Mouse (Mus musculus): Measurements from ENCODE around the gene Gm3594.
"Not testable (repeated sequence)": the region's sequence is repeated elsewhere in the genome, so short reads cannot be mapped to it uniquely, and the experiment has no call there.

Gm3594 gene

DNA sequence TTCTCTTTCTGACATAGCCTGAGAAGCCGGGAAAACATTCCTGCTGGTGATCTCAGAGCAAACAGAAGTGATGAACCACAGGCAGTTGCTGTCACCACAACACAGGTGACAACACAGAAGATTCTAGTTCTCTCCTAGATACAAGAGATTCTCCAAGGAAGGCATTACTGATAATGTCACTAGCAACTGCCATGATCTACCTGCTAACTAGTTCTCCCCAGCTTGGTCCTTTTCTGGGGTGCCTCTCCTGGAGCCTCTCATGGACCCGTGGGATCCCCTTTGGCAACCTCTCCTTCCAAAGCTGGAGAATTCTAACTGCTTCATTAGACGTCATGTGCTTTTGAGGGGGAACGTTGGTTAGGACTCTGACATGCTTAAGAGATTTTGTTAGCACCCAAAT lies at the start of gene Gm3594:
Gm3594 (minus strand) TSS at position 101 of the 400 bp plus-strand sequence.
- not testable (repeated sequence) for DNase-seq (ENCODE audit: low read depth in 1 of 2, low spot score in 2 of 2)

DNA sequence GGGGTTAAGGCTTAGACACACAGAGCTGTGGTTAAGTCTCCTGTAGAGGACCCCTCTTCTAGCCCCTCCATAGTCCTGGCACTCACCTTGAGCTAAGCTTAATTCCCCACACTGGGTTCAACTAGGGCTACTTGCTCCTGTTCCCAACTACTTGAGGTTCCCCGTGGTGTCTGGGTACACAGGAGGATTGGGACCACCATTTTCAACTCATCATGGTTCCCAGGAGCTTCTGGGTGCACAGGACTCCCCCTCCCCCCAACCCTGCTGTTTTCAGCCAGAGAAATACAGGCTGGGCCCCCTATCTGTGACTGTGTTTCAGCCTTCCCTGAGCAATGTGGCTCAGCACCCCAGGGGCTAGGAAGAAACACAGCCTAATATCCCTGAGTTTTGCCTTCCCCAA lies 41.9 kb upstream of the Gm3594 start:
- not testable (repeated sequence) for DNase-seq (ENCODE audit: low read depth in 1 of 2, low spot score in 2 of 2)

DNA sequence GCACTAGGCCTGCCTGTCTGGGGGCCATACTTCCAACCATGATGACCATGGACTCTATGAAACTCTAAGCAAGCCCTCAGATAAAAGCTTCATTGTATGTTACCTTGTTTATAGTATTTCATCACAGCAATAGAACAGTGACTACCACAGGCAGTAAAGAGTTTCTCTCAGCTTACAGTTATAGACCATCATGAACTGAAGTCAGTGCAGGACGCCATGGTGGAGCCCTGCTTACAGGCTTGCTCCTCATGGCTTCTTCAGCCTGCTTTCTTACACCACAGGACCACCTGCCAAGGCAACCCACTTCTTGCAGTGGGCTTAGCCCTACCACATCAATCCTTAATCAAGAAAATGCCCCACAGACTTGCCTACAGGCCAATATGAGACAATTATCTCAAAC lies 41.1 kb upstream of the Gm3594 start:
- DNase-seq (ENCODE audit: low read depth in 1 of 2, low spot score in 2 of 2) = not testable (repeated sequence)

DNA sequence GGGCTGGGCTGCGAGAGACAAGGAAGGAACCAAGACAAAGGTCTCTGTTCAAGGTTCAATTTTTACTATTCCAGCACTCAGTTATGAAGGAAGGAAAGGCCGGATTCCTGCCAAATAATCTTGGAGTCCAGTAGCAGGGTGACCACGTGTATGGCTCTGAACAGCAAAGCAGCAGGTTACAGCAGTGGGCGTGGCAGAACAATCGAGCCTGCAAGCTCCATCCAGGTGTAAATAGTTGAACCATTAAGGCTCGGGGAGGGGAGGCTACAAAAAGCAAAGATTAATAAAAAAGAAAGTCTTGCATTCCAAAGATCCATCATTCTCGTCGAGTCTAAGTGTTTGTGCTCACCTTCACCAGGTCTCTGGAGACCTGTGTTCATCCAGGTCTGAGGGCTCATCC lies 37.7 kb upstream of the Gm3594 start:
- not testable (repeated sequence) for DNase-seq (ENCODE audit: low read depth in 1 of 2, low spot score in 2 of 2)

DNA sequence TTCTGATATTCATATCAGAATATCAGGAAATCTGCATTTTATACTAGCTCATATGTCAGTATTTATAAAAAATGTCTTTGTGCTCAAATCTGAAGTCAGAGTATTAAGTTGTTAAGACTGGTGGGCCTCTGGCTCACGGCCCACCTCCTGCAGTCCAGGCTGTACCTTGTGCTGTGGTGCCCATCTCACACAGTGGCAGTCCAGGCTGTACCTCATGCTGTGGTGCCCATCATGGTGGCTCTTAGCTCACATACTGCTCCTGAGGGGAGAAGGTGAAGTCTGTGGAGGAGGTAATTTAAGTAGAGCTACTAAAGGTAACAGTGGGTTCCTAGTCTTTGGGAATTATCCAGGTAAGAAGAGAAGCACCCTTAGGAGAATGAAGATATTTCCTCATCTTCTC lies 27.4 kb upstream of the Gm3594 start:
- DNase-seq (ENCODE audit: low read depth in 1 of 2, low spot score in 2 of 2) = not testable (repeated sequence)

DNA sequence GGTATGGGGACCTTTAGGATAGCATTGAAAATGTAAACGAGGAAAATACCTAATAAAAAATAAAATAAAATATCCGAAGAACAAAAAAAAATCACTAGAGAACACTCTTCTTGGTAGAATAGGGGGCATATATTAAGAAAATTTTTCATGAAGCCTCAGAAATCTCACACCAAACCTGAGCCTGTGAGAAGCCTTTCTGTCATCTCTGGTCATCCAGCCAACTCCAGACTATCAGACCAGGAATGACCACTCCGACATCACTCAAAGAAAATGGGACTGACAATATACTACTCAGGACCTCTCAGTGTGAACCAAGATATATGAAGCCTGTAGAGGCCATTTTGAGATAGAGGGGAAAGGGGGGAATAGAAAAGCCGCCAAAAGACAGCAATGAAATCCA lies 3.6 kb downstream of the Gm3594 start:
- DNase-seq (ENCODE audit: low read depth in 1 of 2, low spot score in 2 of 2) = not testable (repeated sequence)

DNA sequence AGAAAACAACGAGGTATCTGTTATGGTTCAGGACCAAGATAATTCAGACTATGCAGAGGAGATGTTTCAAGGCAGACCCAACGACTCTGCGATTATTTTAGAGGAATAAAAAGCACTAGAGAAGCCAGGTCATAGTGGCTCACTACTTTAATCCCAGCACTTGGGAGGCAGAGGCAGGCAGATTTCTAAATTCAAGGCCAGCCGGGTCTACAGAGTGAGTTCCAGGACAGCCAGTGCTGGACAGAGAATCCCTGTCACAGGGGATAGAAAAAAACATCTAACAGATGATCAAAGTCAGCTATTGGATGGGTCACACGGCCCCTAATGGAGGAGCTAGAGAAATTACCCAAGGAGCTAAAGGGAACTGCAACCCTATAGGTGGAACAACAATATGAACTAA lies 4.2 kb downstream of the Gm3594 start:
- not testable (repeated sequence) for DNase-seq (ENCODE audit: low read depth in 1 of 2, low spot score in 2 of 2)

DNA sequence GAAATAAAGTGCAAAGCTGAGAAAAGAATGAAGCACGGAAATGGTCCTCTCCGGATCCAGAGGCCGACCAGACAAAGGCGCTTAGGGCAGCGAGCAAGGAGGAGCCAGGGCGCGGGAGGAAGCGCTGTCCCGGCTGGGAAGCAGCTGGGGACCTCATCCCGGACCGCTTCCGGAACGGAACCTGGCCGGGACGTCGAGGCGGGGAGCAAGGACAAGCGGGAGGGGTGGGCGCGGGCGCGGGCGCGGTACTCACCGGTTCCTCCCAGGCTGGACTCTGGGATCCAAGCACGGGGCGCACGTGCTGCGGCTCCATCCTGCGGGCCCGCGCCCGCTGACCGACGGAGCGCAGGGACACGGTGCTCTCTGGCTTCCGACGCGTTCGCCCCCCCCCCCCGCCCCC lies 17.6 kb downstream of the Gm3594 start:
- not testable (repeated sequence) for DNase-seq (ENCODE audit: low read depth in 1 of 2, low spot score in 2 of 2)

DNA sequence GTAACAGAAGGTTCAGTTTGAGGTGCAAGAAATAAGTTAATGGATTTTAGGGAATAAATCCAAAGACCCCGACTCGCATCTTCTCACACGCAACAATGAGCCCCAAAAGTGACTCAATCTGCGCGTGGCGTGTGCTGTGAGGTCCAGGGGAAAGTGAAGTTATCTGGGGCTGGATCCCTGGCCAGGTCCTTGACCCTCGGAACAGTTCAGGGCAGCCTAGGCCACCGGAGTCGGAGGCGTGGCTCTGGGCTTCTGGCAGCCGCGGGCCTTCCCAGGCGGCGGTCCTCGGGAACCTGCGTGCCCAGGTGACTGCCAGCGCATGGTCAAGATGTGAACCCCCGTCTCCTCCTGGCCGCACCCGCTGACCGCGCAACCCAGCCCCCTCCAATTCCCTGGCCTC lies 18.1 kb downstream of the Gm3594 start:
- not testable (repeated sequence) for DNase-seq (ENCODE audit: low read depth in 1 of 2, low spot score in 2 of 2)

DNA sequence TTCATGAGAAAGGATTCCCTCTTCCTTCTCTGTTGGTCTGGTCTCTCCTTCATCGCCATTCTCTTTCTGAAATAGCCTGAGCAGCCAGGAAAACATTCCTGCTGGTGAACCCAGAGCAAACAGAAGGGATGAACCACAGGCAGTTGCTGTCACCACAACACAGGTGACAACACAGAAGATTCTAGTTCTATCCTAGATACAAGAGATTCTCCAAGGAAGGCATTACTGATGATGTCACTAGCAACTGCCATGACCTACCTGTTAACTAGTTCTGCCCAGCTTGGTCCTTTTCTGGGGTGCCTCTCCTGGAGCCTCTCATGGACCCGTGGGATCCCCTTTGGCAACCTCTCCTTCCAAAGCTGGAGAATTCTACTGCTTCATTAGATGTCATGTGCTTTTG lies 32.0 kb downstream of the Gm3594 start, which contains the start of gene Gm3591:
Gm3591 (minus strand) TSS at position 101 of the 400 bp plus-strand sequence.
- DNase-seq (ENCODE audit: low read depth in 1 of 2, low spot score in 2 of 2) = not testable (repeated sequence)

DNA sequence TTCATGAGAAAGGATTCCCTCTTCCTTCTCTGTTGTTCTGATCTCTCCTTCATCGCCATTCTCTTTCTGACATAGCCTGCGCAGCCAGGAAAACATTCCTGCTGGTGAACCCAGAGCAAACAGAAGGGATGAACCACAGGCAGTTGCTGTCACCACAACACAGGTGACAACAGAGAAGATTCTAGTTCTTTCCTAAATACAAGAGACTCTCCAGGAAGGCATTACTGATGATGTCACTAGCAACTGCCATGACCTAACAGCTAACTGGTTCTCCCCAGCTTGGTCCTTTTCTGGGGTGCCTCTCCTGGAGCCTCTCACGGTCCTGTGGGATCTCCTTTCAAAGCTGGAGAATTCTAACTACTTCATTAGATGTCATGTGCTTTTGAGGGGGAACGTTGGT lies 54.2 kb downstream of the Gm3594 start, which contains the start of gene Gm16440:
Gm16440 (minus strand) TSS at position 101 of the 400 bp plus-strand sequence.
- DNase-seq (ENCODE audit: low read depth in 1 of 2, low spot score in 2 of 2) = not testable (repeated sequence)
